Mouse (Mus musculus): ENCODE measurements around the gene Vmn1r65.

DNA sequence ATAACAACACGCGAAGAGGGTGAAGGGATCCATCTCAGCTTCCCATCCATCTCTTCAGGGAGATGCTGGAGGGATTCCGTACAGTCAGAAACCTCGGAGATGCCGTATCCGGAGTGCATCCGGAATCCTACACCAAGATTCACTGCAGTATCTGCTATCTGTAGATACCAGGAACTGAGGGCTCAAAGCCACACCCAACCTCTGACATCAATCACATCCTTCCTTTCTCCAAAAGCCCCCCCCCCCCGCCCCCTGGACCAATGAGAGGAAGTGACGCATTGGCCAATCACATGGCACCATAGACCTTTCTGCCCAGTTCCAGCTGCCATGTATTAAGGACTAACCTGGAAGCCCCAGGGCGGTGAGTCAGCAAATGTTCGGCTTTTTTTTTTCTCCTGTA lies 34.1 kb upstream of the Vmn1r65 start, which contains the start of gene Nlrp4c:
- TF ChIP-seq MXI1 (IDR thresholded peaks at IDR 0.05; ENCODE audit: low read depth, low read length) = no peak
- no peak for TF ChIP-seq POLR2A (IDR thresholded peaks at IDR 0.05; ENCODE audit: control insufficient read depth in 1 of 2, insufficient read depth in 1 of 2, low read depth in 1 of 2, low read length in 2 of 2, poor library complexity in 1 of 2)
- TF ChIP-seq UBTF (IDR thresholded peaks at IDR 0.05; ENCODE audit: borderline replicate concordance, insufficient read depth, low read depth, low read length) = no peak
- no peak for TF ChIP-seq CTCF (IDR thresholded peaks at IDR 0.05 in 2 of 3, conservative IDR thresholded peaks at IDR 0.05 in 1 of 3; ENCODE audit: control insufficient read depth in 1 of 3, insufficient read depth in 1 of 3, low read depth in 2 of 3, low read length in 3 of 3, poor library complexity in 1 of 3, severe bottlenecking in 1 of 3)
- TF ChIP-seq GABPA (IDR thresholded peaks at IDR 0.05; ENCODE audit: low read depth, low read length) = no peak
- no peak for TF ChIP-seq RAD21 (IDR thresholded peaks at IDR 0.05; ENCODE audit: low read depth, low read length)
